Mouse (Mus musculus) MEL (cell line): ENCODE data around the gene Itgb6. TPM values are rescaled to one million over a fixed set of nuclear protein-coding genes. Genes with fewer than 3 reads are reported as not detected.

Experiments used
- DNase-seq: peaks from one replicate; pipeline ENCODE4 v3.0.0; 2011; ENCODE audit warnings: low read depth, low spot score
- H3K27ac ChIP-seq: 2 replicates; pipeline ENCODE4 v1.5.1; 2012; ENCODE audit warnings: low read depth, mild to moderate bottlenecking, control low read depth, low read length, moderate library complexity; ENCODE audit not compliant: control insufficient read depth
- H3K27me3 ChIP-seq, 2 experiments: fragments of 150-350 bp in 1 of 2; sonication (generic) in 1 of 2; 2 replicates each; pipeline ENCODE4 v1.6.1; 2012; ENCODE audit warnings: low read length in 2 of 2, mild to moderate bottlenecking in 2 of 2, improper control_type of control experiment in 1 of 2, moderate library complexity in 1 of 2; ENCODE audit not compliant: insufficient read depth in 2 of 2, control insufficient read depth in 1 of 2
- H3K36me3 ChIP-seq, 2 experiments: 2 replicates each; pipeline ENCODE4 v1.6.1; 2012 to 2014; ENCODE audit warnings: low read length in 2 of 2, improper control_type of control experiment in 1 of 2, inconsistent platforms in 1 of 2, mild to moderate bottlenecking in 1 of 2; ENCODE audit not compliant: insufficient read depth in 2 of 2, control insufficient read depth in 1 of 2
- H3K4me1 ChIP-seq, 2 experiments: fragments of 150-350 bp in 1 of 2; sonication (generic) in 1 of 2; 2 replicates each; pipeline ENCODE4 v1.6.1; 2012; ENCODE audit warnings: low read length in 2 of 2, improper control_type of control experiment in 1 of 2, mild to moderate bottlenecking in 1 of 2; ENCODE audit not compliant: insufficient read depth in 2 of 2, control insufficient read depth in 1 of 2
- H3K4me3 ChIP-seq, 2 experiments: fragments of 150-350 bp in 1 of 2; sonication (generic) in 1 of 2; 2 replicates each; pipeline ENCODE4 v1.5.1; 2012; ENCODE audit warnings: low read depth in 2 of 2, low read length in 2 of 2, mild to moderate bottlenecking in 2 of 2, moderate library complexity in 2 of 2, control low read depth in 1 of 2, improper control_type of control experiment in 1 of 2; ENCODE audit not compliant: control insufficient read depth in 1 of 2, insufficient read depth in 1 of 2
- H3K79me2 ChIP-seq: 2 replicates; pipeline ENCODE4 v1.6.1; 2012; ENCODE audit warnings: mild to moderate bottlenecking, low read length, moderate library complexity; ENCODE audit not compliant: control insufficient read depth, poor library complexity, insufficient read depth
- H3K9ac ChIP-seq: 2 replicates; pipeline ENCODE4 v1.6.1; 2012; ENCODE audit warnings: low read depth, mild to moderate bottlenecking, control low read depth, low read length, moderate library complexity; ENCODE audit not compliant: control insufficient read depth, poor library complexity, severe bottlenecking
- H3K9me3 ChIP-seq: fragments of 150-350 bp; sonication (generic); replicated peaks from 2 replicates; pipeline ENCODE4 v1.6.1; 2012; ENCODE audit warnings: mild to moderate bottlenecking, low read length, improper control_type of control experiment, moderate library complexity; ENCODE audit not compliant: insufficient read depth
- BHLHE40 ChIP-seq: IDR thresholded peaks from 2 replicates; pipeline ENCODE4 v1.6.1; 2012; ENCODE audit warnings: low read depth, mild to moderate bottlenecking, inconsistent platforms, low read length, improper control_type of control experiment, borderline replicate concordance
- CHD2 ChIP-seq: IDR thresholded peaks from 2 replicates; pipeline ENCODE4 v1.6.1; 2011; ENCODE audit warnings: low read length, improper control_type of control experiment
- ELF1 ChIP-seq: IDR thresholded peaks from 2 replicates; pipeline ENCODE4 v1.6.1; 2014; ENCODE audit warnings: low read depth, mild to moderate bottlenecking, inconsistent platforms, low read length, improper control_type of control experiment, moderate library complexity
- GABPA ChIP-seq: IDR thresholded peaks from 2 replicates; pipeline ENCODE4 v1.6.1; 2012; ENCODE audit warnings: low read depth, mild to moderate bottlenecking, inconsistent platforms, low read length, improper control_type of control experiment, moderate library complexity
- GATA1 ChIP-seq: IDR thresholded peaks from 2 replicates; pipeline ENCODE4 v1.6.1; 2011; ENCODE audit warnings: low read depth, low read length, improper control_type of control experiment
- HCFC1 ChIP-seq: IDR thresholded peaks from 2 replicates; pipeline ENCODE4 v1.6.1; 2012; ENCODE audit warnings: low read depth, mild to moderate bottlenecking, inconsistent platforms, low read length, improper control_type of control experiment, moderate library complexity
- JUND ChIP-seq: IDR thresholded peaks from 2 replicates; pipeline ENCODE4 v1.6.1; 2011; ENCODE audit warnings: low read depth, mild to moderate bottlenecking, improper control_type of control experiment, low read length
- MAX ChIP-seq: IDR thresholded peaks from 2 replicates; pipeline ENCODE4 v1.6.1; 2011; ENCODE audit warnings: low read length, improper control_type of control experiment
- MXI1 ChIP-seq: IDR thresholded peaks from 2 replicates; pipeline ENCODE4 v1.6.1; 2011; ENCODE audit warnings: mild to moderate bottlenecking, low read depth, low read length, improper control_type of control experiment
- MYC ChIP-seq: IDR thresholded peaks from 2 replicates; pipeline ENCODE4 v1.6.1; 2011; ENCODE audit warnings: low read depth, mild to moderate bottlenecking, low read length, improper control_type of control experiment, moderate library complexity
- NELFE ChIP-seq: IDR thresholded peaks from 2 replicates; pipeline ENCODE4 v1.6.1; 2011; ENCODE audit warnings: low read depth, low read length, improper control_type of control experiment
- NRF1 ChIP-seq: IDR thresholded peaks from 2 replicates; pipeline ENCODE4 v1.6.1; 2014; ENCODE audit warnings: low read depth, mild to moderate bottlenecking, inconsistent platforms, low read length, improper control_type of control experiment, moderate library complexity; ENCODE audit not compliant: poor library complexity, insufficient read depth, severe bottlenecking
- POLR2A ChIP-seq, 2 experiments: IDR thresholded peaks; 2 replicates each; pipeline ENCODE4 v1.6.1; 2011 to 2012; ENCODE audit warnings: low read length in 2 of 2, mild to moderate bottlenecking in 2 of 2, control low read depth in 1 of 2, improper control_type of control experiment in 1 of 2, low read depth in 1 of 2, moderate library complexity in 1 of 2; ENCODE audit not compliant: control insufficient read depth in 1 of 2, insufficient read depth in 1 of 2, poor library complexity in 1 of 2
- RAD21 ChIP-seq: IDR thresholded peaks from 2 replicates; pipeline ENCODE4 v1.6.1; 2011; ENCODE audit warnings: mild to moderate bottlenecking, low read depth, low read length, improper control_type of control experiment
- RCOR1 ChIP-seq: IDR thresholded peaks from 2 replicates; pipeline ENCODE4 v1.6.1; 2012; ENCODE audit warnings: low read depth, mild to moderate bottlenecking, inconsistent platforms, low read length, improper control_type of control experiment
- TAL1 ChIP-seq: IDR thresholded peaks from 2 replicates; pipeline ENCODE4 v1.6.1; 2012; ENCODE audit warnings: mild to moderate bottlenecking, inconsistent platforms, low read length, moderate library complexity, mixed read lengths
- TCF12 ChIP-seq: IDR thresholded peaks from 2 replicates; pipeline ENCODE4 v1.6.1; 2014; ENCODE audit warnings: low read depth, mild to moderate bottlenecking, inconsistent platforms, low read length, improper control_type of control experiment, moderate library complexity
- ZKSCAN1 ChIP-seq: IDR thresholded peaks from 2 replicates; pipeline ENCODE4 v1.6.1; 2012; ENCODE audit warnings: low read depth, mild to moderate bottlenecking, inconsistent platforms, low read length, improper control_type of control experiment, moderate library complexity
- ZMIZ1 ChIP-seq: IDR thresholded peaks from 2 replicates; pipeline ENCODE4 v1.6.1; 2012; ENCODE audit warnings: low read depth, mild to moderate bottlenecking, inconsistent platforms, low read length, improper control_type of control experiment, moderate library complexity
- ZNF384 ChIP-seq: IDR thresholded peaks from 2 replicates; pipeline ENCODE4 v1.6.1; 2012; ENCODE audit warnings: low read depth, mild to moderate bottlenecking, inconsistent platforms, low read length, improper control_type of control experiment
- polyA plus RNA-seq, 2 experiments: library from polyadenylated mRNA; stranded (reverse) in 1 of 2; unstranded in 1 of 2; fragments of >175 nt in 1 of 2; fragments of >200 nt in 1 of 2; gene quantifications; 2 replicates each; pipeline versions ENCODE4 v1.2.1 to v1.2.4; 2012; ENCODE audit warnings: low replicate concordance in 2 of 2, low read depth in 1 of 2; ENCODE audit not compliant: insufficient read length in 2 of 2, insufficient read depth in 1 of 2, missing spikeins in 1 of 2
- total RNA-seq: library from RNA; depleted of rRNA; stranded (reverse); fragments of 300-350 nt; gene quantifications from 2 replicates; pipeline ENCODE4 v1.2.3, GENCODE M21; 2012

The Itgb6 gene
- total and polyA plus RNA-seq, 3 experiments, result not detected

DNA sequence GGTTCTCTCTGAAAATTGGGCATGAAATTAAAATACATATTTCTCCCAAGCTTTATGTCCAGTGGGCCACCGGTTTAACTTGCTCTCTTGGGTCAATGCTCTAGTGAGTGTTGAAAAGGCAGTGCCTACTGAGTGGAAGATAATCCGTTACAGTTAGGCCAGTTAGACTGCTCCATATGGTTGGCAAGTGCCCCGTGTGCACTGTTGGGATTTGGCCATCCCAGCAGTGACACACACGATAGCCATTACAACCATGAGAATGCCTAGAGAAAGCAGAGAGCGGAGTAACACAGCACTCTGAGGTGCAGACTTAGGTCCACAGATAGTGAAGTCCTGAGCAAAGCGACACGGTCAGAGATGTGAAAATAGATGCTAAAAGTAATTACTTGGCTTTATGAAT is 79.8 kb downstream of the Itgb6 start:
- Histone ChIP-seq H3K36me3 (no peaks in the 10 kb centered on the region), H3K27ac (no peak overlapping the region), H3K27me3 (no peaks in the 10 kb centered on the region), H3K9me3 (no peaks in the 10 kb centered on the region), H3K9ac (no peak overlapping the region), H3K79me2 (no peaks in the 10 kb centered on the region), H3K4me3 (no peak overlapping the region), H3K4me1 (no peaks in the 10 kb centered on the region)
- DNase-seq, result no peak
- TF ChIP-seq JUND (no peak), MAX (no peak), RAD21 (no peak), TAL1 (no peak), GABPA (no peak), HCFC1 (no peak)

DNA sequence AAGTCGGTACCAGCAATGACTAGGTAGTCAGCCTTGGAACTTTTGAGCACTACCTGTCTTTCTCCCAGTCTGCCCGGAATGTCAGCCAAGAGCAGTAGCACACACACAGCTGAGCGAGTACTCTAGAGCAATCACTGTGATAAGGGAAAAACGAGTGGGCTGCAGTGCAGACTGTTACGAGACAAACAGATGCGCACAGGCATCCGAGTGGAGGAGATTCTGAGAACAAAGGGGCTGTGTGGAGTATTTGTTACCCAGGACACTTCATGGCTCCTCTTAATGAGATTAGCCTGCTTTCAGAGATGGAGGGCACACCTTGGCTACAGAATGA is 82.1 kb downstream of the Itgb6 start:
- DNase-seq, result no peak
- TF ChIP-seq ELF1 (no peak), MAX (no peak), TCF12 (no peak), GATA1 (no peak), HCFC1 (no peak), NELFE (no peak), JUND (no peak), ZNF384 (no peak), RCOR1 (no peak), ZMIZ1 (no peak), CHD2 (no peak), MYC (no peak), NRF1 (no peak), MXI1 (no peak), POLR2A (IDR thresholded peaks at IDR 0.05; ENCODE audit: control insufficient read depth in 1 of 2, insufficient read depth in 1 of 2, low read depth in 1 of 2, low read length in 2 of 2, poor library complexity in 1 of 2) (no peak), ZKSCAN1 (no peak), BHLHE40 (no peak)
- Histone ChIP-seq H3K4me1 (no peaks in the 10 kb centered on the region), H3K27me3 (no peaks in the 10 kb centered on the region), H3K36me3 (no peaks in the 10 kb centered on the region), H3K27ac (no peak overlapping the region), H3K4me3 (no peak overlapping the region), H3K9ac (no peak overlapping the region), H3K9me3 (no peaks in the 10 kb centered on the region), H3K79me2 (no peaks in the 10 kb centered on the region)
